Mouse (Mus musculus) urinary bladder, postnatal 36 days (tissue): ENCODE measurements around the gene Cog7.

Experiments used
- DNase-seq, 2 experiments: peaks; one replicate each; pipeline ENCODE4 v3.0.0; 2022; ENCODE audit warnings: low spot score in 2 of 2, mixed read lengths in 1 of 2

Gene Cog7

DNA sequence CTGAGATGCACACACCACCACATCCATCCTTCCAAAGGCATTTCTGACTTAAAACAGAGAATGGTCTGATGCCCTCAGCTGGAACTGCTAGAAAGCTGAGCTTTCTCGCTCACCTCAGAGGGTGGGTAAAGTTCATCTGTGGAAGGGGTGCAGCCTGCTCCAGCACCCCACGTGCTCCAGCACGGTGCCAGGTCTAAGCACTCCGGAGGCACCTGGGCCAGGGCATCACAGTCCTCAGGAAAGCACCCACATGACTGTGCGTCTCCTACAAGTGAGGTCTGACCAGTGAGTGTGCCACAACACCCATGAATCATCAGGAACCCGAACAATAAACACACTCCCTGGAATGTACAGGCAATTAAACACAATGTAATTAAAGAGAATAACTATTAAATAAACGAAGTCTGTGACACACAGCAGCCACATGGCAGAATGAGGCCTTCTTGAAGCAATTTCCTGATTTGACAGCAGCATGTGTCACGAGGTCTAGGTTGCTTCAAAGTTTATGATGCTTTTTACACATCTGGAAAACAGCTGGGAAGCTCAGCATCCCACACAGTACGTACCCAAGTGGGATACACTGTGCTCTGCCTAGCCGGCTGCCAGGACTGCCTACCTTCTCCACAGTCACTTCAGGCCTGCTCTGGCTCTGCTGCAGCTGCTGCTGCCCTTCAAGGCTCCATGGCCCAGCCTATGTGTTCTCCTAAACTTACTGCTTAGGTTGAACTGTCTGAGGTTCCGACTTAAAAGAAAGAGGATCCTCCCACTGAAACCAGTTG, 26.4 kb downstream of the Cog7 start:
- DNase-seq, result no peak

DNA sequence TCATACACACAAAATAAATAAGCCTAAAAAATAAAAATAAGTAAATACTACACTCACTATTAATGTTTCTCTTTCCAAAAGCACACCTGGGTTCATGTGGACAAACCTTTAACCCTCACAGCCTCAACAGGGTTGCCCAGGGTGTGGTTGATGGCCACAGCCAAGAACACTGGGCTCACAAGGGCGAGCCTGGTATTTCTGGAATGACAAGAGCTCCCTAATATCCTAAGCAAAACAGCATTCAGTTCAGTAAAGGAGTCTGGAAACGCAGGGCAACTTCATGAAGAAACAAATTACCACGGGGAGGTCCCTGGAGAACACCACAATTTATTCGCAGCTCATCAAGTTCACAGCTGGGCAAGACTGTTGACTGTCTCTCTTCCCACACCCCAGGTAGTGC, 34.0 kb downstream of the Cog7 start:
- no peak for DNase-seq

DNA sequence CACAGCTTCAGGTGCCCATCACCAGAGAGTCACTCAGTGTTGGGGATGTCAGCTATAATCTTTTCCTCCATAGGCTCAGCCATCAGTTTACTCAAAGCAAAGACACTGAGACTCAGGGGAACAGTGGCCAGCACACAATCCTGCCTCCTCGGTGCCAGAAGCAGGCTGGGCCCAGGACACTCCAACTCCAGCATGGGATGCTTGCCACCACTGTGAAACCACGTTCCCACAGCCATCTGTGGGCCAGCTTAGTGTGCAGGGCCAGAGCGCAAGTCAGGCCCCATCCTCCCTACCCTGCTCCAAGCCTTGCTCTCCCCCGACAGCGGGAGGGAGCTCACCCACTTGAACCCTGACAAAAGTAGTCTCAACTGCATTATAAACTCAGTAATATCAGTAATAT, 35.3 kb downstream of the Cog7 start:
- no peak for DNase-seq

DNA sequence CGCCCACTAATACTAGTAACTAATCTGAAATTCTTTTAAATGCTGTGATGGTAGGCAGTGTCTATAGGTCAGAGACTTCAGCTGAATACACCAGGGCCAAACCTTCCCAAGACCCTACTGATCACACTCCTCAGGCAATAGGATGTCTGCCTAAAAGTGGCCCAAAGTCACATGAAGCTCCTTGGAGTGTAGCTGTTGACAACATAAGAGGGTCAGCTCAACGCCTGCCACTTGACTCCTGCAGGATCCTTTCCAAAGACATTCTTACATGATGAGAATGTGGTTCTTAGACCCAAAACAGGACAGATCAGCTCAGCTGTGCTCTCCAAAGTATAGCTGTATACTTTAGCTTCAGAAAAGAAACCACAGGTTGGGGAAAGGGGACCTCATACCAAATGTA, 39.1 kb downstream of the Cog7 start:
- no peak for DNase-seq

DNA sequence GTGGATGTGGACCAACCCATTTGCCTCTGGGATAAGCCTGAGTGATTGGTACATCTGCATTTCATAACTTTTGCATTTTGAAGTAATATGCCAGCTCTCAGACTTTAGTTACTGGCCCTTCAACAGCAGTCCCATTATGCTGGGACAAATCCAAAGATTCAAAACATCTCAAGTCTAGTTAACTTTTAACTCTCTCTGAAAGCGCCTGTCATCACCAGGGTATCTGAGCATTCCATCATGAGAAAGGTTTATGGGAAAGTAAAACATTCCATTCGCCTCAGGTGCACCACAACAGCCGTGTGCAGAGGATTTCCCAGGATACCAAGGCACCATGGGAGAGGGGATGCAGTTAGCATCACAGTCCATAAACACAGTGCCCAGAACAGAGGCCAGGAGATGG, 39.9 kb downstream of the Cog7 start:
- no peak for DNase-seq

GRCm38 (mm10) chr7:121941016-121941415, 40.5 kb downstream of the Cog7 start:
- no peak for DNase-seq

- peak in 1 of 2 experiments; percentile 9 for DNase-seq
Observed at GRCm38 (mm10) chr7:121939729-121940128, 41.8 kb downstream of the Cog7 start.

DNA sequence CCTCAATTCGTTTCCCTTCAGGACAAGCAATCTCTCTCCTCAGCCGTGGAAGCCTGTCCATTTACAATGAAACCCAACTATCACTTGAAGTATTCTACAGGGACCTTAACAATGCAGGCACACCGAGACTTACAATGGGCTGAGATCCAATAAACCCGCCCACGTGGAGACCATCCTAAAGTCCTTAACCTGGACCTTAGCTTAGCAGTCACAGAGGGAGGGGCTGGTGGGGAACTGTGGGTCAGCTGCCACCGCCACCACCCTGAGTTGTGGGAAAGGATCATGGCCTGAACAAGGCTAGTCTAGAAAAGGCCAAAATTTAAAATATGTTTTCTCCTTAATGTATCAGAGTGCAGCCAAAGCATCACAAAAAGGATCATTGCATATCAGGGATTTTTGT, 42.3 kb downstream of the Cog7 start:
- no peak for DNase-seq

DNA sequence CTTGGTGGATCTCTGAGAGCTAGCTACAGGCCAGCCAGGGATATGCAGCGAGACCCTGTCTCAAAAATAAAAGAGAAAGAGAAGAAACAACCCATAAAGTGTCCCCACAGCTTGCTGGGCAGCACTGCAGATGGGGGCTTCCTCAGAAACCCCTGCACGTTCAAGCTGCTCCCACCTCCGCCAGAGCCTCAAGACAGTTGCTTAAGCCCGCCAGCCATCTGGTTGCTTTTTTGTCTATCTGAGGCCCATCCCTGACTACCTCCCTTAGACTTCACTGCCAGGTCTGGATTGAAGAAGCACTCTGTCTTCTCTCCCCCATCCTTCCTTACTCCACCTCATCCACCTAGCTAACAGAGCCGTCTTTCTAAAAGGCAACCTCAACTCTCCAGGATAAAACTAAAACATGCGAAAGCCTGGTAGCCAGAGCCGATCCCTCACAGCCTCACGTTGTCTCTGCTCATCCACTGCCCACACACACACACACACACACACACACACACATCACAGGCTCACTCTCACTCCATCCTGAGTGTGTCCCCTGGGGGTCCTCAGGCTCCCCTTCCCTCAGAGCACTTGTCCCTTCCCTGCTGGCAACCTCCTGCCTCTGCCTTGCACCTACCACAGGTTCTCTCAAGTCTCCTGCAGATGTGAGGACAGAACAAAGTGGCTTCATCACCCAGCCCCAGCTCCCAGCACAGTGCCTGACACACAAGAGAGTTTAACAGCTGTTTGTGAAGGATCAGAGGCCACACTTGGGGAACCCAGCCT, 43.2 kb downstream of the Cog7 start:
- DNase-seq, result no peak

DNA sequence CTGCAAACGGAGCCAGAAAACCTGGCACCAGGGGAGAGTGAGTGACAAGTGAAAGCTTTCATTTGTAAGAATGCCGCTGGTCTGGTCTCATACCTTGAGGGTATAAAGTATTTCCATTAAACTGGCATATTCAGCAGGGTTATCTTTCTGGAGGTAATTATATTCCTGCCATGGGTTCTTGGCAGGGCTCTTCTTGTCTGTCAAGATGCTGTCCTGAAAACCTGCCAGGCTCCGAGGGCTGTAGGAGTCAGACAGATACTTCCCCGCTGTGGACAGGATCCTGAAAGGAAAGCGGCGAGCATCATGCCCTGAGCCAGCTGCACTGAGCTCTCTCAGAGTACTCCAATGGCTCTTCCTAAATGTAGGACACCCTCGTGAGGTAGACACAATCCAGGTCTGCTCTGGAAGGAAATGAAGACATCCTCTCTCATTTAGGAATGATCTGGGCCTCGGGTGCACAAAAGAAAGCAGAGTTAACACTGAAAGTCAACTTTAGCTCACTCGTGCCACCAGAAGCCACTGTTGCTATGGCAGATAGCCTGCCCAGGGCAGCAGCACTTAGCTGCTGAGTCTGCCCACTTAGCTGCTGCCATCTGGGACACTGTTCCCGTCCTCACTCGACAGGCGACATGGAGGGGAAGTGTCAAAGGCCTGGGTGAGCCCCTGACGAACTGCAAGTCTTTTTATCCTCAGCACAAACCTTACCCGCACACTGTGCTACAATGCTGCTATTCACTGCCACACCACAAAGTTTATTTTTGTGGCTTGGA, 44.5 kb downstream of the Cog7 start:
- no peak for DNase-seq

DNA sequence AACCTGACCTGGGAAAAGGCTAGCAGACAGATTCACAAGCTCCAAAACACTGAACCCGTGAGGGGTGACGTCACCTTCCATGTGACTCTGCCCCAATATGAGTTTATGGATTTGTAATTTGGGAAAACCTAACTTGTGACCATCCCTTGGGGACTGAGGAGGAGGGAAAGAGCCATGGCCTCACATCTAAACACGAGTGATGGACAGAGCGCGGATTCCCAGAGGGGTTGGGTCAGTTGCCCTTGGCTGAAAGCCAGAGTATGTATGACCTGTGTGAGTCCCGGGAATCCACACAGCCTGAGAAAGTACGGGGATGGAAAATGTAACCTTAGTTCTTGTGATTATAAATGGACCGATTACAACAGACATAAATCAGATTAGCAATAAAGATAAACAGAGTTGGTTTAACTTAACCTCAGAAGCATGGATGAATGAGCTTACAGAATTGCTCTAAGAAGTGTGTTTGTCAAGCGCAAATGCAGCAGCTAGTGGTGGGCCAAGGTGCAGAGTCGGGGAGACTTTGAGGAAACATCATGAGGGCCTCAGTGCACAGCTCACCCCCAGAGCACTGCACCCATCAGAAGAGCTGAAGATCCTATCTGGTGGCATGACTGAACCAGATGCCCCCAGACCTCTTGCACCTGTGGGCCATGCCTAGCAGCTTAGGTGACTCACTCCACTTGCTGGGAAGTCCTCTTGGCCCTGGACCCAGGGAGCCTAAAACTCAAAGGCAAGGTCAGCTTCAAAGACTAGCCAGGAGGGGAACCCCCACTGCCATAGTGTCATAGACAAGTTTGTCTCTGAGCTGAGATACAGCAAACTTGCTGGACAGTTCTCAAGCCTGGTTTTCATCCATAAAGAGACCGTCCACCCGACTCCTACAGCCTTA, 45.4 kb downstream of the Cog7 start:
- DNase-seq, result peak; percentile 13 to 23

GRCm38 (mm10) chr7:121934346-121934745, 47.2 kb downstream of the Cog7 start:
- no peak for DNase-seq

DNA sequence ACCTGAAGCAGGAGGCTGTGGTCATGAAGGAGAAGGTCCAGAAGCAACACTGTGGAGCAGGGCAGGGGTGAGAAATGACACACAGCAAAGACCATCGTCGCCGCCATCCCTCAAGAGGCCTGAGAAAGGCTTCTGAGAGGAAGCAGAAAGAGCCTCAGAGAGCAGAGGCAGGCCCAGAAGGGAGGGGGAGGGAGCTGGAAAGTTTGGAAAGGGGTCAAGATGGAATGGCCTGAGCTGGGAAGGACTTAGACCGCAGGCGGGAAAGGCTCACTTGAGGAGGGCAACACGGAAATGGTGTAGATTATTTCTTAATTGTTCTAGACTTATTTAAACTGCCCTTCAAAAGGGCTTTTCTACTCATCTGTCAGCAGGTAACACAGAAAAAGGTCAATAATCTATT, 47.8 kb downstream of the Cog7 start:
- DNase-seq, result no peak

DNA sequence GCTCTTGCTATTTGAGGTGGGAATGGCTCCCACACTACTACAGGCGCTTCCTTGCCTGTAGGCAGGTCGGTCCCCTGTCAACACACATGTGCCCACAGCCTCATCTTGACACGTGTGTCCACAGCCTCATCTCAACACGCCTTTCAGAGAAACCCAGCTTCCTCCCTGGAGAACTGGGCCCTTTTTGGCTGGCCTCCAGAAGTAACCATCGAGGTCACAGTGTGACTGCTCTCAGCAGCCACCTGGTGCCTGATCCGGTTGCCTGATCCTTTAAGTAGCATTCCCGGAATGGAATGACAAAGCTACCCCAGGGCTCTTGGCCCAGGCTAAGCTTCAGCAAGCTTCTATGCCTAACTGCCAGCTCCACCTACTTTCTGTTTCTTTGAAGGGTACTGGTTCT, 50.3 kb downstream of the Cog7 start:
- DNase-seq, result no peak

DNA sequence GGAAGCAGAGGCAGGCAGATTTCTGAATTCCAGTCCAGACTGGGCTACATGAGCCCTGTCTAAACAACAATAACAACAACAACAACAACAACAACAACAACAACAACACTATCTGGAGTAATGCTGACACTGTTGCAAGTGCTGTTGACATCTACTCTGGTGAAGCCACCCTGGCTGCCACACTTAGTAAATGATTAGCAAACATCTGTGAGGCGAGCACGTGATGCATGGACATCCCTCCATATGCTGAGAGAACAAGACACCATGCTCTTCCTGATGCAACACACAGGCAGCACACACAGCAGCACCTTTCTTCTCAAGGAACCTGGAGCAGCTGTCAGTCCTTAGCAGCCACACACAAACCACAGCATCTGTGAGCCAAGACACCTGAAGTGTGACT, 53.6 kb downstream of the Cog7 start:
- DNase-seq, result no peak

GRCm38 (mm10) chr7:121924361-121924760, 57.1 kb downstream of the Cog7 start:
- DNase-seq, result no peak

GRCm38 (mm10) chr7:121913944-121914343, 67.6 kb downstream of the Cog7 start:
- DNase-seq, result no peak

DNA sequence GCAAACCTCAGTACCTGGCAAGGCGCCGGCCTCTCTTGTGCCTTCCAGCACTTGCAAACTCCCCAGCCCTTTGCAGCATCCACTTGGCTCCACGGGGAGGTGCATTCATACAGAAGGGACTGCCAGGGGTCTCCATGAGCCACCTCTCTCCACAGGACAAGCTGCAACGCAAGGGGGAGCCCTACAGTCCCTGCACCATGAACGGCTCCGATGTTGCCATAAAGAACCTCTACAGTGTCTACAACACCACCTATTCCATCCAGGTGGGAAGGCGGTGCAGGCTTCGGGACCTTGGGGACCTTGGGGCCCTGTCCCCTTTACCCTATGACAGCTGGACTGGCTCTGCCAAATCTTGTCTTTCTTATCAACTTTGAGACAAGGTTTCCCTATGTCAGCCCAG, 69.3 kb downstream of the Cog7 start:
- DNase-seq, result no peak

GRCm38 (mm10) chr7:121906879-121907278, 74.6 kb downstream of the Cog7 start:
- no peak for DNase-seq

DNA sequence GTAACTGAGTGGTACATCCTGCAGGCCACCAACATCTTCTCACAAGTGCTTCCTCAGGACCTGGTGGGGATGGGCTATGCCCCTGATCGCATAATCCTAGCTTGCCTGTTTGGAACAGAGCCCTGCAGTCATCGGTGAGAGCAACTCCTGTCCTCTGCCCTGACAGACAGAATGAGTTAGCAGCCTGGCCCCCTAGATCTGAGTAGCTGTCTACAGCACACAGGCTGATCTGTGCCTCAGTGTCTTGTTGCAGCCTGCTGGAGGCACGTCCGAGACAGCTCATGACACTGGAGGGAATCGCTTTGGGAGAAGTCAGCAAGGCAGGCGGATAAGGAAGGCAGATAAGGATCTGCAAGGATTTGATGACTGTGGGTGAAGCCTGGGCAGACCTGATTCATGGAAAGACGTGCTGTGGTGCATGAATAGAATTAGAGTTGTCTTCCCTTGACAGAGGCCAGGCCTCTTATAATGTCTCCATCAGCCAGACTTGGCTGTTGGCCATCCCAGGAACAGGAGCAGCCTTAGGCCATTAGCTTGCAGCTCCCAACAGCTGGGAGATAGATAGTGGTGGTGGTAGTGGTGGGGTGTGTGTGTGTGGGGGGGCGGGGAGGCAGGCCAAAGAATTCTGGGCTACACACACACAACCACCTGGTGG, 78.6 kb downstream of the Cog7 start:
- no peak for DNase-seq

DNA sequence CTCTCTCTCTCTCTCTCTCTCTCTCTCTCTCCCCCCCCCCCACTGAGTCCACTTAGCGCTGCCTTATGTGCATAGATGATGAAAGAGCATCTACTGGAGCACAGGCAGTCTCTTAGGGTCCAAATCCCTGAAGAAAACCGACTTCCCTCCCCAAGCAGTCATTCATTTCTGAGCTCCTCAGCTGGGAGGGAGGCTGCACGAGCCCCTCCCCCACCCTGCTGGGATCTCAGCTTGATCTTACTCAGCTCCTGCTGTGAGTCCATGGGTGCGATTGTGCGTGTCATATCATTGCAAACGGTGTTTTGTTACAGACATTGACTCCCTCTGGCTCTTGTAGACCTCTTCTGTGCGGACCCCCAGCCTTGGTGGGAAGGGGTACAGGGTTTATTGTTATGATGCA, 81.6 kb downstream of the Cog7 start:
- no peak for DNase-seq
